Mouse (Mus musculus) kidney, embryonic 15.5 days (tissue): ENCODE results near the gene Obsl1. TPM values are rescaled to one million over a fixed set of nuclear protein-coding genes. Genes with fewer than 3 reads are reported as not detected.

Source experiments
- ATAC-seq: fragments of 200-750 bp; cut with Nextera tagmentation; replicated peaks from 2 replicates; pipeline ENCODE4 v1.8.0; 2017; ENCODE audit warnings: moderate TSS enrichment; ENCODE audit not compliant: low FRiP score
- H3K27ac ChIP-seq: fragments of 300-500 bp; sonication (generic); 2 replicates; pipeline ENCODE4 v1.5.1; 2015; ENCODE audit warnings: mild to moderate bottlenecking, inconsistent platforms
- H3K27me3 ChIP-seq: fragments of 300-500 bp; sonication (generic); 2 replicates; pipeline ENCODE4 v1.6.1; 2015; ENCODE audit warnings: inconsistent platforms
- H3K36me3 ChIP-seq: fragments of 300-500 bp; sonication (generic); 2 replicates; pipeline ENCODE4 v1.6.1; 2015; ENCODE audit warnings: inconsistent platforms
- H3K4me1 ChIP-seq: fragments of 300-500 bp; sonication (generic); 2 replicates; pipeline ENCODE4 v1.6.1; 2015; ENCODE audit warnings: inconsistent platforms
- H3K4me2 ChIP-seq: fragments of 300-500 bp; sonication (generic); 2 replicates; pipeline ENCODE4 v1.6.1; 2015; ENCODE audit warnings: moderate library complexity, mild to moderate bottlenecking, inconsistent platforms
- H3K4me3 ChIP-seq: fragments of 300-500 bp; sonication (generic); replicated peaks from 2 replicates; pipeline ENCODE4 v1.5.1; 2015; ENCODE audit warnings: mild to moderate bottlenecking, inconsistent platforms
- H3K9ac ChIP-seq: fragments of 300-500 bp; sonication (generic); 2 replicates; pipeline ENCODE4 v1.6.1; 2015; ENCODE audit warnings: mild to moderate bottlenecking, inconsistent platforms
- H3K9me3 ChIP-seq: fragments of 300-500 bp; sonication (generic); replicated peaks from 2 replicates; pipeline ENCODE4 v1.6.1; 2016; ENCODE audit warnings: inconsistent platforms
- WGBS: fragments of 180-500 bp; shearing (Covaris S2); methylation state at CpG from one replicate; pipeline ENCODE4 v1.1.7; 2015; ENCODE audit warnings: mixed read lengths; 5-methylcytosine and 5-hydroxymethylcytosine counted together
- polyA plus RNA-seq: library from polyadenylated mRNA; unstranded; fragments of >200 nt; fragmentation: Nextera tagmentation; extraction: Ambion mirVana; gene quantifications from 2 replicates; pipeline ENCODE4 v1.2.1, GENCODE M21; 2015

The Obsl1 gene
- polyA plus RNA-seq, 1 experiment from 2014 or later = 80.1 TPM

DNA sequence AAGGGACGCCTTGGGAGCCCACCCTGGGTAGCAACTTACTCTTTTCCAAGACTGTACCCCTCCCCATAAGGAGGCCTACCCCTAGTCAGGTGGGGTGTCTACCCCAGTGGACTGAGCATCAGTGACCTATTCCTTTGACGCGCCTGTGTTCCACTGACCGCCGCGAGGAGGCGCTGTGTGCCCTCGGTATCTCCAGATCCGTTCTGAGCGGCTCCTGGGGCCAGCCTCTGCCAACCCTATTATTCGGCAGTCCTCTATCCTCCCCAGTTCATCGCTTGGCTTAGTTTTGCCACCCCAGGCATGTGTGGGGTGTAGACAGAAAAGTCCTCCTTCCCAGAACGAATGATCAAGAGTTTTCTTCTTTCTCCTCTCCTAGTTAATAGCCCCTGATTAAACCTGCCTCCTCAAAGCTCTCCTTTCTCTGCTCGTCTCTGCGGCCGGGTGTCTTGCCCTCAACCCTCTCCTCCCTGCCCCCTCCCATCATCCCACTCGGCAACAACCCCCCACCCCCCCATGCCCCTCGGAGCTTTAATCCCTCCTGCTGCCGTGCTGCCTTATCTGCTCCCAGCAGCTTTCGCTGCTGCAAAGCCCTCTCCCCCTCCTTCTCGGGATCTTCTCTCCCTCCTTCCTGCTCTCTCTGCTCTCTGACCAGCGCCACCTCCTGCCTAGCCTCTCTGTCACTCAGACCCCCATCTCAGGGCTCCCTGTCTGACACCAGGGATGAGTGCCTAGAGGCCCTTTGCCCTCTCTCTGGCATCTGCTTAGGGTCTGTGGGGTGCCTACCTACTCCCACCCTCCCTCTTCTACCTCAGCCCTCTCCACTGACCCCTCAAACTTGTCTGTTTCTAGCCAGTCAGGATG lies 60.3 kb downstream of the Obsl1 start:
- Histone ChIP-seq H3K36me3 (peaks cover 21% of the 10 kb centered on the region), H3K9me3 (no peaks in the 10 kb centered on the region), H3K27ac (peak overlapping the region; percentile 82), H3K27me3 (peaks cover 55% of the 10 kb centered on the region), H3K4me1 (peaks cover 100% of the 10 kb centered on the region), H3K9ac (no peak overlapping the region), H3K4me3 (peak overlapping the region; percentile 20), H3K4me2 (peak overlapping the region; percentile 54)
- peak; percentile 16 for ATAC-seq
- under 1% methylated on average over 22 of the region's 22 CpGs for WGBS

DNA sequence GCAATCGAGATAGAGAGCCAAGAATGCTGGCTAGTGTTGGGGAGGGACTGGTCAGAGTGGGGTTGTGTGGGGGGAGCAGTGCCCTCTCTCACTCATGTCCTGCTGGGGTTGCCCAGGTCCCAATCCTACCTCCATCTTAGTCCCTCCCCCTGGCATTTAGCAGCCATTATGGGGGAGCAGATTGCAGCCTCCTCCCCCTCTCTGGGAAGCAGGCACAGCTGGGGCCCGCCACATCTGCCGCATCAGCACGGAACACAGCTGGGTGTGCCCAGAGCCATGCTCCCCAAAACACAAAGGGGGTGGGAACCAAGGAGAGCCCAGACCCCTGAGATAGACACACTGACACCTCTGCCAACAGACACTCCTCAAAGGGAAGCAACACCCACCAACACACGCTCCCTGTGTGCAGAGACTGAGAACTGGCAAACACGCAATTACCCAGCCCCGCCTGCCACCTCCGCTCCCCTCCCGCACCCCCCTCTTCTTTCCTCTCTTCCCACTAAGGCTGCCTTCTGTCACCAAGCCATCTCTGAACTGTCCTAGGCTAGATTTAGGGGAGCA lies 61.0 kb downstream of the Obsl1 start:
- Histone ChIP-seq H3K27ac (peak overlapping the region; percentile 82), H3K4me1 (peaks cover 93% of the 10 kb centered on the region), H3K9me3 (no peaks in the 10 kb centered on the region), H3K36me3 (peaks cover 26% of the 10 kb centered on the region), H3K4me2 (peak overlapping the region; percentile 54), H3K4me3 (no peak overlapping the region), H3K27me3 (peaks cover 47% of the 10 kb centered on the region), H3K9ac (0 out of 2 replicates have a peak overlapping the region, but pooled peaks have one; percentile 10)
- no peak for ATAC-seq
- WGBS = 10% methylated on average over 9 of the region's 9 CpGs

DNA sequence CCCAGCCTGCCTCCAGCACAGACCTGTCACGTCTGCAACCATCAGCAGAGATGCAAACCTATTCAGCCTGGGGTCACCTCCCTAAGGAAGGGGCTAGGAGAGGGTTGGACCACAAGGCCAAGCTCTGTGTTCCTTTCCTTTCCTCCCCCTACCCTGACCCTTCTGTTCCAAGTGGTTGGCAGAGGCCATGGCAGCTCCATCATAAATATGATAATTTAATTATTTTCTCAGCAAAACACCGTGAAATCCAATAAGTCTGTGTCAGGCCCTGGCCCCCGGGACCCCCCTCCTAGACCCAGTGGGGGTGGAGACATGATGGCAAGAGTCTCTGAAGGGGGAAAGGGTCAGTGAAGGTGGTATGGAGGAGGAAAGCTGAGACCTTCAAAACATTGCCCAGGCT lies 62.0 kb downstream of the Obsl1 start:
- Histone ChIP-seq H3K36me3 (peaks cover 26% of the 10 kb centered on the region), H3K27me3 (peaks cover 37% of the 10 kb centered on the region), H3K9me3 (no peaks in the 10 kb centered on the region), H3K9ac (no peak overlapping the region), H3K4me2 (no peak overlapping the region), H3K4me3 (no peak overlapping the region), H3K27ac (peak overlapping the region; percentile 82; the same call in 1 of the 2 replicates), H3K4me1 (peaks cover 86% of the 10 kb centered on the region)
- 22% methylated on average over 3 of the region's 3 CpGs for WGBS
- no peak for ATAC-seq

DNA sequence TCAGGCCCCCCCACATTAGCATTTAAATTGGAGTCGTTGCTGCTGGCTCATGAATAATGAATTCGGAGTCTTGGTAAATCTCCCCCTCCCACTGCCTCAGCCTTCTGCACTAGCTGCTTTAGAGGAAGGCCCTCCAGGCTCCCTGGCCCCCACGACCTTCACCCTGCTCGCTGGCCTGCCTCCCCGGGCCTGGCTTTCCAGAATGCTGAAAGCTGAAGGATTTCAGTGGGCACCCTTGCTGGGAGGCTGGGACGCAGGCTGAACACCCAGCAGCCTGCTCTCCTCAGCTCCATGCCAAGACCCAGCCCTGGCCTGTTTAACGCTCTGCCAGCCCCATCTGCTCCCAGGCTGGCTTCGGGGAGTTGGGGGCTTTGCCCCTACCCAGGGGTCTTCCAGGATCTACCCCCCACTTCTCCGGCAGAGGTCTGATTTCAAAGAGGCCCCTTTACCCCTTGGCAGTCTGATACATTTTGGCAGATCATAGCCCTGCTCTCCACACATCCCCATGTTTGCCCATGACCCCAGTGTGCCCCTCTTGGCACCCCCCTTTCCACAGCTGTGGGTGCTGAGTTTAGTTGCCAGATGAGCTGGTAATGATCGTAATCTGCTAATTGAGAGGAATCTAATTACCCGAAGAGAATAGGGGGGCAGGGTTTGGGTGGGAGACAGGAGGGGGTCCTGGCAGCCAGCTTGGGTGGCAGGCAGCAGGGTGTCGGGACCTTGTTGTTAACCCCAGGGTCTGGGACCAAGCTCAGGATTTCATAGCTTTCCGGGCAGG lies 62.8 kb downstream of the Obsl1 start:
- 22% methylated on average over 13 of the region's 13 CpGs for WGBS
- peaks cover 84% of the 10 kb centered on the region for H3K4me1 ChIP-seq

DNA sequence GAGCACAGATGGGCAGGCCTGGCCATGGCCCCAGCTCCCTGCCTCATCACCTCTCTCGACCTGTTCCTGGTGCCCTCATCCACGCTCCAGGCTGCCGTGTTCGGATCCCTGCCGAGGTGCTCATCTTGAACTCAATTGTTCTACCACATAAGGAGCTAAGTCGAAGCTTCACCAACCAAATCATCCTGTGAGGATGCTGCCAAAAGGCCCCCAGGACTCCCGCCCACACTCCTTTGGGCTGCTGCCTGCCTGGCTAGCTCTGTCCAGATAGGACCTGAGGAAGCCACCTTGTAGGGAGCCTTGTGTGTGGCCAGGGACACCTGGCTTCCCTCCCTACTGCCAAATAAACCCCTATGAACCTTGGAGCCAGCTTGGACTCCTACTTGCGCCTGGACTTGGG lies 63.4 kb downstream of the Obsl1 start:
- H3K27me3 ChIP-seq = peaks cover 25% of the 10 kb centered on the region; the same call in 1 of the 2 replicates
- H3K9ac ChIP-seq = no peak overlapping the region
- H3K4me1 ChIP-seq = peaks cover 78% of the 10 kb centered on the region
- H3K9me3 ChIP-seq = no peaks in the 10 kb centered on the region
- H3K4me3 ChIP-seq = no peak overlapping the region
- peaks cover 28% of the 10 kb centered on the region for H3K36me3 ChIP-seq
- peak overlapping the region; percentile 7 for H3K27ac ChIP-seq
- 50% methylated on average over 8 of the region's 8 CpGs for WGBS
- H3K4me2 ChIP-seq = no peak overlapping the region
- no peak for ATAC-seq

More for the DNA sequence above, 62.8 kb downstream of the Obsl1 start:
- ATAC-seq = no peak
- H3K9me3 ChIP-seq = no peaks in the 10 kb centered on the region
- H3K4me3 ChIP-seq = no peak overlapping the region
- peak overlapping the region; percentile 7 for H3K27ac ChIP-seq
- no peak overlapping the region for H3K9ac ChIP-seq
- H3K4me2 ChIP-seq = no peak overlapping the region
- peaks cover 30% of the 10 kb centered on the region for H3K27me3 ChIP-seq
- peaks cover 26% of the 10 kb centered on the region for H3K36me3 ChIP-seq

DNA sequence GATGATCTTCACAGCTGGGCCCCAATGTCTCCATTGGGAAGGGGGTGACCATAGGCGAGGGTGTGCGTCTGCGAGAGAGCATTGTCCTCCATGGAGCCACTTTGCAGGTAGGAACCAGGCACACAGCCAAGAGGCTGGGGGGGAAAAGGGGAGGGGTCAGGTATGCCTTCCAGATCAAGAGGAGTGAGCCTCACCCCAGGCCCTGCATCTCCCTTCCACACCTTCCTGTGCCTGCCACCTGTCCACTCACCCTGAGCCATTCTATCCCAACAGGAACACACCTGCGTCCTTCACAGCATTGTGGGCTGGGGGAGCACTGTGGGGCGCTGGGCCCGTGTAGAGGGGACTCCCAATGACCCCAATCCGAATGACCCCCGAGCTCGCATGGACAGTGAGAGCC lies 64.1 kb downstream of the Obsl1 start:
- 84% methylated on average over 9 of the region's 9 CpGs for WGBS
- peaks cover 31% of the 10 kb centered on the region for H3K36me3 ChIP-seq
- H3K4me3 ChIP-seq = no peak overlapping the region
- no peak overlapping the region for H3K9ac ChIP-seq
- peaks cover 76% of the 10 kb centered on the region for H3K4me1 ChIP-seq
- H3K27ac ChIP-seq = no peak overlapping the region
- no peak overlapping the region for H3K4me2 ChIP-seq
- no peak for ATAC-seq
- H3K27me3 ChIP-seq = peaks cover 25% of the 10 kb centered on the region; the same call in 1 of the 2 replicates
- H3K9me3 ChIP-seq = no peaks in the 10 kb centered on the region

DNA sequence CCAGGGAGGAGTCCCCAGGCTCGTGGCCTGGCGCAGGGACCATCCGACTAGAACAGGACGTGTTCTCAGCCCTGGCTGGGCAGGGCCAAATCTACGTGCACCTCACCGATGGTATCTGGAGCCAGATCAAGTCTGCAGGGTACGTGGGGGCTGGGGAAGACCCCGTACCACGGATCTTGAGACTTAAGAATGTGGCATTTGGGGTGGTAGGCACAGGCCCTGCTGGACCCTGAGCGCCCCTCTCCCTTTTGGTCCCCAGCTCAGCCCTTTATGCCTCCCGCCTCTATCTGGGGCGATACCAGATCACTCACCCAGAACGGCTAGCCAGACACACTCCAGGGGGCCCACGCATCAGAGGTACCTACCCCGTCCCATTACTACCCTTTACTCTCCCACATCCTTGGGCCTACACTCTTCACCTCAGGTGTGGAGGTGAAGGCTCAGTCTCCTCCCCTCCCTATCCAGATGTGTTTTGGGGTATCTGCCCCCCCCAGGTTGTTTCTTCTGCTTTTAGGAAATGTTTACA lies 64.7 kb downstream of the Obsl1 start:
- ATAC-seq = no peak
- no peak overlapping the region for H3K4me3 ChIP-seq
- WGBS = 63% methylated on average over 15 of the region's 15 CpGs
- no peak overlapping the region for H3K27ac ChIP-seq
- peaks cover 22% of the 10 kb centered on the region; the same call in 1 of the 2 replicates for H3K27me3 ChIP-seq
- H3K36me3 ChIP-seq = peaks cover 31% of the 10 kb centered on the region
- no peaks in the 10 kb centered on the region for H3K9me3 ChIP-seq
- H3K4me1 ChIP-seq = peaks cover 76% of the 10 kb centered on the region
- H3K9ac ChIP-seq = no peak overlapping the region
- no peak overlapping the region for H3K4me2 ChIP-seq

DNA sequence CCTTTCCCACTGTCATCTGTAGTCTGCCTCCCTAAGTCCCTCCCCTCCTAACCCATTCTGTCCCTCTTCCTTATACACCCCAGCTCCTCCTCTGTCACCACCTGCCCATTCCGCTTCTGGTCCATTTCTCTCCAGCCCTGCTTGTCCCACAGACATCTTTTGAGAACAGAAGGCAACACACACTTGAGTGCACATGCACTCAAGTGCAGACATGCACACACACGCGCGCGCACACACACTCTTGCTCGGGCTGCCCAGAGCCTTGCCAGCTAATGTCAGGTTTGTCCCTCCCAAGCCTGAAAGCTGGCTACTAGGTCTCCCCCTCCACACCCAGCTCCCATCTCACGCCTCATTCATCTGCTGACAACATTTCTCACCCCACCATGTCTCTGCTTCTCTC lies 65.6 kb downstream of the Obsl1 start:
- Histone ChIP-seq H3K4me2 (no peak overlapping the region), H3K4me1 (peaks cover 73% of the 10 kb centered on the region), H3K36me3 (peaks cover 31% of the 10 kb centered on the region), H3K9me3 (no peaks in the 10 kb centered on the region), H3K4me3 (no peak overlapping the region), H3K9ac (no peak overlapping the region), H3K27ac (no peak overlapping the region), H3K27me3 (peaks cover 18% of the 10 kb centered on the region; the same call in 1 of the 2 replicates)
- WGBS = 90% methylated on average over 7 of the region's 7 CpGs
- ATAC-seq = no peak

DNA sequence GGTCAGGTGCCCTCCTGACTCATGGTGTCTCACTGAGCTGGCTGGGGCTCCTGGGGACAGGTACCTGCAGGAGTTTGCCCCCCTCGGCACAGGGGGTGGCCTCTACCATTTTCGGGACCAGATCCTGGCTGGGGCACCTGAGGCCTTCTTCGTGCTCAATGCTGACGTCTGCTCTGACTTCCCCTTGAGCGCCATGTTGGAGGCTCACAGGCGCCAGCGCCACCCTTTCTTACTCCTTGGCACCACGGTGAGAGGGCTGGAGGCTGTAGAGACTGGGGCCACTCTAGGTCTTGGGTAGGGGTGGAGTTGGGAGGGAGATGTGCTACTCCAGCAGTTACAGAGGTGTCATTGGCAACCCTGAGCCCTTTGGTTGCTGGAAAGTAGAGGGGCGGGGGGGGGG lies 67.5 kb downstream of the Obsl1 start:
- WGBS = 79% methylated on average over 8 of the region's 9 CpGs
- no peak overlapping the region for H3K9ac ChIP-seq
- peaks cover 60% of the 10 kb centered on the region for H3K4me1 ChIP-seq
- H3K36me3 ChIP-seq = peaks cover 31% of the 10 kb centered on the region
- no peak overlapping the region for H3K27ac ChIP-seq
- no peaks in the 10 kb centered on the region for H3K27me3 ChIP-seq
- no peak overlapping the region for H3K4me2 ChIP-seq
- H3K4me3 ChIP-seq = no peak overlapping the region
- ATAC-seq = no peak
- H3K9me3 ChIP-seq = no peaks in the 10 kb centered on the region

DNA sequence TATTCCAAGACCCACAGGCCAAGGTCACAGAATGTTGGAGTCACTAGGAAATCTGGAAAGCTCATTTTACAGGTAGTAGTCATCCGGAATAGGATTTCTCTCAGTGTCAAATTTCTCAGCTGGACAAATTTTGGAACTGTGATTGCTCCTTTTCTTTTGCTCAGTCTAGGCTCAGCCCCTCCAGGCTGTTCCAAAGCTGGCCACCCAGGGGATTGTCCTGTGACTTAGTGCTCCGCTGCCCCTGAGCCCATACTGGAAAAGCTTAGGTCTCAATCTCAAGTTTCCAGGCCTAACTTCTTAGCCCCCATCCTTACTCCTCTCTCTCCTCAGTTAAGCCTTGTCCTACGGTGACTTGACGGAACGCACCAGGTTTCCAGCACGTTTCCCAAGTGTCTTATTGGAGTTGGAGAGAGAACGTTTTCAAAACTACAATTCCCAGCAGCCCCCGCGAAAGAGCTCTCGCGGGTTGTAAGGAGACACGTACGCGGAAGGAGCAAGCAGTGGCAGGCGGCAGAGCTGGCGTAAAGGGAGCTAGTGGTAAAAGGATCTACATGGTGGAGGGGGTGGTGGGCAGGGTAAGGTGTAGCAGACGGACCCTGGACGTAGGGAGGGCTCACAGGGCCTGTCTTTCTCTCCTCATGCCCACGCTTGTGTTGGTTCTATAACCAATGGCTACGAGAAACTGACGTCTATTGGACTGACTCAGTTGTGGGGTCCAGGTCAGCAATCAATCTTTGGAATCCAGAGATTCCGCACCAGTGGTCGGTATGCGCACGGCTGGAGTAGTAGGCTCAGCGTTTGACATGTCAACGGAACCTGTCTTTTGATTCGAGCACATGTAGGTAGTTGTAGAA lies 70.5 kb downstream of the Obsl1 start, which contains the start of gene Gmppa:
Gene Gmppa (plus strand): TSS at position 456 of the 854 bp plus-strand sequence.
- Histone ChIP-seq H3K4me2 (peak within 1 kb of the TSS; percentile 78), H3K27me3 (no peaks in the 10 kb centered on the region), H3K4me1 (peaks cover 38% of the 10 kb centered on the region), H3K27ac (peak within 1 kb of the TSS; percentile 74), H3K9ac (peak within 1 kb of the TSS; percentile 71), H3K4me3 (peak within 1 kb of the TSS; percentile 71), H3K9me3 (no peaks in the 10 kb centered on the region), H3K36me3 (peaks cover 8% of the 10 kb centered on the region; the same call in 1 of the 2 replicates)
- WGBS = 3% methylated on average over 28 of the region's 28 CpGs
- peak; percentile 87 for ATAC-seq
